Comparison of ENCODE assay signal across 28 mouse cellular contexts in the genomic region with DNA sequence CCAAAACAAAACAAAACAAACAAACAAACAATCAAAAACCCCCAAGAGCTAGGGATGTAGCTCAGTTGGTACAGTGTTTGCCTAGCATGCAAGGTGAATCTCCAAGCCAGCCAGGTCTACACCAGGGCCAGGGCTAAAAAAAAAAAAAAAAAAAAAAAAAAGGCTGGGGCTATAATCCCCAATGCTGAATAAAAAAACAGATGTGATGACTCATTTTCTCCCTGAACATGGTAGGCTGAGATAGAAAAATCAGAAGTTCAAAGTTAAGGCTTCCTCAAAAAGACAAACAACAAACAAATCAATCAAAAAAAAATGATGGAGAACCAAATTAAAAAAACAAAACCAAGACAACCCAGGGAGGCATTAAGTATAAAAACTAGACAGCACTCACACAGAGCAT. TPM values are rescaled to one million over a fixed set of nuclear protein-coding genes. Genes with fewer than 3 reads are reported as not detected.
DNase-seq lines count a peak whose midpoint lies in the region; ATAC-seq and TF ChIP-seq lines count a peak whose summit lies in the region.
"Had no signal": no experiment of that assay in that cellular context is flagged by ENCODE, and none has a peak within 500 bp of the region (broad histone marks: within the 10 kb centered on the region; RNA-seq: fewer than 3 reads in every experiment).

No protein-coding gene starts in this region.

- DNase-seq in CD4-positive, CD25-positive, alpha-beta regulatory T cell, adult 2 months (ENCODE audit: low read depth, low spot score): peak; percentile 17
- DNase-seq in spleen, adult 2 months (ENCODE audit: low read depth in 1 of 2, low spot score in 2 of 2): no peak
- no peak for DNase-seq in spleen, postnatal 4 days (ENCODE audit: low spot score in 2 of 2)
- DNase-seq in cerebellum, postnatal 10 days: no peak
- no peak for DNase-seq in cerebellum, adult 18-20 months
- DNase-seq: adrenal gland, postnatal 10 days; cerebellum, adult 2 months; cerebellum, postnatal 25 days; gastrocnemius, adult 2 months; heart, postnatal 14 days; midbrain, embryonic 14.5 days; retina, postnatal 1 day; right cerebral cortex, postnatal 14 days had no signal

- H3K4me2 ChIP-seq in forebrain, embryonic 12.5 days: no peak overlapping the region
- H3K4me2 ChIP-seq: embryonic facial prominence, embryonic 15.5 days; forebrain, embryonic 15.5 days; heart, embryonic 12.5 days; hindbrain, embryonic 15.5 days; limb, embryonic 13.5 days; liver, embryonic 11.5 days; neural tube, embryonic 15.5 days had no signal

- H3K4me1 ChIP-seq in spleen, adult 2 months (ENCODE audit: control insufficient read depth, insufficient read depth, insufficient read length): peaks cover 32% of the 10 kb centered on the region
- peaks cover 67% of the 10 kb centered on the region for H3K4me1 ChIP-seq in bone marrow macrophage, adult 2 months (ENCODE audit: control insufficient read depth, insufficient read depth, low read length)
- no peaks in the 10 kb centered on the region for H3K4me1 ChIP-seq in forebrain, embryonic 12.5 days
- H3K4me1 ChIP-seq: forebrain, embryonic 15.5 days; hindbrain, embryonic 15.5 days; neural tube, embryonic 15.5 days had no signal

- TF ChIP-seq POLR2A in spleen, adult 2 months (IDR thresholded peaks at IDR 0.05; ENCODE audit: low read depth, low read length): no peak
- no peak for TF ChIP-seq POLR2A in bone marrow macrophage, adult 2 months (IDR thresholded peaks at IDR 0.05; ENCODE audit: borderline replicate concordance, low read depth, low read length)

- no peaks in the 10 kb centered on the region for H3K36me3 ChIP-seq in spleen, adult 2 months (ENCODE audit: control insufficient read depth, insufficient read depth, low read length)
- no peaks in the 10 kb centered on the region for H3K36me3 ChIP-seq in forebrain, embryonic 12.5 days (replicated peaks)
- H3K36me3 ChIP-seq: embryonic facial prominence, embryonic 10.5 days; embryonic facial prominence, embryonic 15.5 days; forebrain, embryonic 15.5 days; heart, embryonic 12.5 days; hindbrain, embryonic 10.5 days; hindbrain, embryonic 15.5 days; limb, embryonic 13.5 days; neural tube, embryonic 15.5 days had no signal

- H3K9ac ChIP-seq in forebrain, embryonic 12.5 days: no peak overlapping the region
- H3K9ac ChIP-seq: embryonic facial prominence, embryonic 15.5 days; forebrain, embryonic 15.5 days; heart, embryonic 12.5 days; hindbrain, embryonic 15.5 days; limb, embryonic 13.5 days; neural tube, embryonic 15.5 days had no signal

- peak overlapping the region; percentile 72 for H3K27ac ChIP-seq in spleen, adult 2 months (ENCODE audit: insufficient read depth, low read length)
- H3K27ac ChIP-seq in bone marrow macrophage, adult 2 months (ENCODE audit: insufficient read depth, low read depth, low read length): peak overlapping the region; percentile 75
- no peak overlapping the region for H3K27ac ChIP-seq in forebrain, embryonic 12.5 days
- H3K27ac ChIP-seq: embryonic facial prominence, embryonic 10.5 days; embryonic facial prominence, embryonic 15.5 days; forebrain, embryonic 15.5 days; hindbrain, embryonic 10.5 days; hindbrain, embryonic 15.5 days; kidney, postnatal 0 days; limb, embryonic 13.5 days; neural tube, embryonic 15.5 days had no signal

- no peak for ATAC-seq in CD4-positive, CD25-positive, alpha-beta regulatory T cell, adult 4 months
- ATAC-seq in forebrain, embryonic 12.5 days (ENCODE audit: low FRiP score): no peak
- ATAC-seq: forebrain, embryonic 15.5 days; Patski had no signal

- H3K27me3 ChIP-seq in spleen, adult 2 months (ENCODE audit: control insufficient read depth, insufficient read depth, low read length): no peaks in the 10 kb centered on the region
- H3K27me3 ChIP-seq in forebrain, embryonic 12.5 days: no peaks in the 10 kb centered on the region
- H3K27me3 ChIP-seq: embryonic facial prominence, embryonic 15.5 days; forebrain, embryonic 15.5 days; heart, embryonic 12.5 days; hindbrain, embryonic 15.5 days; limb, embryonic 13.5 days; neural tube, embryonic 15.5 days; Patski had no signal

- TF ChIP-seq CTCF in spleen, adult 2 months (IDR thresholded peaks at IDR 0.05; ENCODE audit: extremely low read depth, insufficient read depth, insufficient read length, insufficient replicate concordance): no peak
- no peak for TF ChIP-seq CTCF in bone marrow macrophage, adult 2 months (IDR thresholded peaks at IDR 0.05; ENCODE audit: low read depth, low read length)

- H3K9me3 ChIP-seq in forebrain, embryonic 12.5 days: no peaks in the 10 kb centered on the region
- H3K9me3 ChIP-seq: embryonic facial prominence, embryonic 10.5 days; embryonic facial prominence, embryonic 15.5 days; forebrain, embryonic 15.5 days; G1E; heart, embryonic 12.5 days; hindbrain, embryonic 10.5 days; hindbrain, embryonic 15.5 days; limb, embryonic 13.5 days; neural tube, embryonic 15.5 days had no signal

- H3K4me3 ChIP-seq in spleen, adult 2 months (ENCODE audit: extremely low read depth, insufficient read depth, insufficient read length): no peak overlapping the region
- H3K4me3 ChIP-seq in bone marrow macrophage, adult 2 months (ENCODE audit: insufficient read depth, low read length): no peak overlapping the region
- H3K4me3 ChIP-seq in forebrain, embryonic 12.5 days (replicated peaks): no peak overlapping the region
- H3K4me3 ChIP-seq: embryonic facial prominence, embryonic 10.5 days; embryonic facial prominence, embryonic 15.5 days; forebrain, embryonic 15.5 days; gastrocnemius, adult 2 months; heart, embryonic 12.5 days; hindbrain, embryonic 10.5 days; hindbrain, embryonic 15.5 days; limb, embryonic 13.5 days; neural tube, embryonic 15.5 days had no signal

RNA-seq across cellular contexts. Expression of gene Elf4, which starts 33.8 kb away (rescaled TPM):
- polyA plus RNA-seq in CD4-positive, CD25-positive, alpha-beta regulatory T cell, adult 4 months (2017; shearing (Covaris generic)): 10 to 100 TPM; 24.7 to 25.4 TPM
- polyA plus RNA-seq in spleen, adult 2 months (2012; rRNA removed): 42.0 and 46.3 TPM in 2 replicates
- polyA plus RNA-seq in bone marrow macrophage, adult 2 months (2012; ENCODE audit: insufficient read depth, insufficient read length, missing spikeins): 46.8 and 49.2 TPM in 2 replicates
- 1.6 and 1.7 TPM in 2 replicates for polyA plus RNA-seq in forebrain, embryonic 12.5 days (2016; fragmentation: Nextera tagmentation; extraction: Ambion mirVana)
